Mouse (Mus musculus): ENCODE results near the gene Ripor2.

The Ripor2 gene

DNA sequence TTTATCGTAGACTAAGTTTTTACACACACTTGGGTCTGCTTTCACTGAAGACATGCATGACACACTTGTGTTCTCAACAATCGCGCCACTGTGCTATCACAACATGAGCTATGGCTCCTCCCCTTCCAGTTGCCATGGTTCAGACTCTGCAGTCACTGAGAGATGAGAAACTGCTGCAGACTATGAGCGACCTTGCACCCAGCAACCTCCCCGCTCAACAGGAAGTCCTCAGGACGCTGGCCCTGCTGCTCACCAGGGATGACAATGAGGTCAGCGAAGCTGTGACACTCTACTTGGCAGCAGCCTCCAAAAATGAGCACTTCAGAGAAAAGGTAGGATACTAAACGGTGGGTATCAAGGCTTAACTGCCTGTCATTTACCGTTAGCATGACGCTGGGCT lies 139.5 kb downstream of the Ripor2 start:
- TF ChIP-seq GATA4 (IDR thresholded peaks at IDR 0.05; ENCODE audit: insufficient replicate concordance, low read length) = no peak

GRCm38 (mm10) chr13:24723699-24724394 lies 141.9 kb downstream of the Ripor2 start:
- TF ChIP-seq GATA4 (IDR thresholded peaks at IDR 0.05; ENCODE audit: insufficient replicate concordance, low read length) = no peak

- no peak for TF ChIP-seq GATA4 (IDR thresholded peaks at IDR 0.05; ENCODE audit: insufficient replicate concordance, low read length)
Observed at GRCm38 (mm10) chr13:24724395-24724759, 142.4 kb downstream of the Ripor2 start.

GRCm38 (mm10) chr13:24729128-24729527 lies 147.1 kb downstream of the Ripor2 start:
- no peak for TF ChIP-seq GATA4 (IDR thresholded peaks at IDR 0.05; ENCODE audit: insufficient replicate concordance, low read length)

DNA sequence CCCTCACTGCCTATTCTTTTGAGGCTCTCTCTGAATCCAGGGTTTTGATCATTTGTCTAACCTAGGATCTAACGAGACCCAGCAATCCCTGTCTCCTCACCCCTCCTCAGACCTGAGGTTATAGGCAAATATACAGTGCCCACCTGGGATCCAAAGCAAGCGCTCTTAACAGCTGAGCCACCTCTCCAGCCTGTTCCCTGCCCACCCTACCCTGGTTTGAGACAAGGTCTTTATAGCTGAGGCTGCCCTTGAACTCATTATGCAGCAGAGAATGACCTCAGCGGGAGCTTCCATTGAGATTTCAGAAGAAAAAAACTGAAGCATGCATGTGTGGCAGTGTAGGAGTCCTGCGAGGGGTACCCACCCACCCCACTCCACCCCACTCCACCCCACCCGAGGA lies 152.5 kb downstream of the Ripor2 start:
- no peak for TF ChIP-seq GATA4 (IDR thresholded peaks at IDR 0.05; ENCODE audit: insufficient replicate concordance, low read length)

DNA sequence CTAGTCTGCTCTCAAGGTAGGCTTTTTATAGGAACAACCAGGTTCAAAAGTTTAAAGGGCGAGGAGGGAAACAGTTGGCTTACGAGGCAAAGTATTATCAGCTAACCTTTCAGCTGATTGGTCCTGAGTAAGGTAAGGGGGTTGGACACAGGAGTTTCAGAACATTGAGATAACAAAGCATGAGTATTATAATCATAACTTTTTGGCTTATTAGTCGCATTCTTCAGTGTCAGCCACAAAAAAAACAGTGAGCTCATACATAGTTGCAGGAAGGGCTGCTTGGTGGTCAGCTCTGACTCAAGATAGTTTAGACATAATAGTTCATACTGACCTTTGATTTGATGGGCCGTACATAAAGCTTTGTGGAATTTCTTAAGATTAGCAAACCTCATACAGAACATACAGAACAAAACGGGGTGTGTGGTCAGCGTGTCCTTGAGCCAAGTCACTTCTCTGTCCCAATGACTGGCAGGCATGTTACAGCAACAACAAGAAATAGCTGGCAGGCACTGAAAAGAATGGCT lies 153.7 kb downstream of the Ripor2 start:
- no peak for TF ChIP-seq GATA4 (IDR thresholded peaks at IDR 0.05; ENCODE audit: insufficient replicate concordance, low read length)

GRCm38 (mm10) chr13:24741028-24741427 lies 159.0 kb downstream of the Ripor2 start, which contains the start of gene Armh2:
Gene Armh2 (plus strand): TSS chr13:24741232.
- TF ChIP-seq GATA4 (IDR thresholded peaks at IDR 0.05; ENCODE audit: insufficient replicate concordance, low read length) = no peak

DNA sequence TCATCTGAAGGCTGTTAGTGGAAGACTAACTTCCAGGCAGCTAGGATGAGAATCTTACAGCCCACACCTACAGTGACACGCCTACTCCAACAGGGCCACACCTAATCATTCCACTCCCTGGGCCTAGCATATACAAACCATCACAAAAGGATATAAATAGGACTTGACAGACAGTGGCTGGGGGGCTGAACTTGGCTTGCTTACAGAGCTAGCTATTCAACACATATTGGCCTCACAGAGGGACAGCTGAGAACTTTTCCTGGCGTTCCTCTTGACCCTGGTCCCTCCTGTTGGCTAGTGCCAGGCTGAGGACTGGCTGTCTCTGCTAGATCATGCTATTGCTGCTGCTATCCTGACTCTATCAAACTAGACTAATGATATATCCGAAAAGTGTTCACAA lies 165.8 kb downstream of the Ripor2 start:
- TF ChIP-seq GATA4 (IDR thresholded peaks at IDR 0.05; ENCODE audit: insufficient replicate concordance, low read length) = no peak

DNA sequence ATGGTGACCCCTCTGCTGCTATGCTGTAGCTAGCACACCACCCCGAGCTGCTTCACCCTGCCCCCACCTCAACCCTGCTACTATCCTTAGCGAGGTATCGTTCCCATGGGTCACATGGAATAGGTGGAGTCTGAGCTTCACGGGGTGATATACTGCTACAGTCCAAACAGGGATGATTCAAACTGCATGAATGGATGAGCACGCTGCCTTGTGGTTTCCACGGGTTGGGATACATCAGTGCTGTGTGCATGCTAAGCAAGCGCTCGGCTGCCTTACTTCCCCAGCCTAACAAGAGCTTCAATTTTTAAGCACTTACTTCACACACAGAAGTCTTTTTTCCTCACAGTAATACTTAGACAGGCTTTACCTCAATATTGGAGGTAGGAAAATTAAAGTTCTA lies 168.8 kb downstream of the Ripor2 start:
- no peak for TF ChIP-seq GATA4 (IDR thresholded peaks at IDR 0.05; ENCODE audit: insufficient replicate concordance, low read length)

DNA sequence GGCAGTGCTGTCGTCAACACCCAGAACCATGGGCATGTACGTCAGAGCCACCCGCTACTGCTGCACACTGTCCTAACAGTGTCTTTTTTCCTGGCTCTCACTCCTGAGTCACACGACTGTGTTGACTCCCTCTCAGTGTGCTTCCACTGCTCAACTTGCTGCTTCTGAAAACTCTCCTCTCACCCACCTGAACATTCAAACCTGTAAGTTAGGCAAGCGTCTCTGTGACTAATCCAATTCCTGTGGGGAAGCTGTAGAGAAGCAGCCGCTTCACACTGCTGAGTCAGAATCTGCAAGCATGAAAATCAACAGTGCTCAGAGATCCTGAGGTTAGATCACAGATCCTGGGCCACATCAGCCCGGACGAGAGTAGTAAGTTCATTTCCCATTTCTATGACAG lies 169.4 kb downstream of the Ripor2 start:
- TF ChIP-seq GATA4 (IDR thresholded peaks at IDR 0.05; ENCODE audit: insufficient replicate concordance, low read length) = no peak

DNA sequence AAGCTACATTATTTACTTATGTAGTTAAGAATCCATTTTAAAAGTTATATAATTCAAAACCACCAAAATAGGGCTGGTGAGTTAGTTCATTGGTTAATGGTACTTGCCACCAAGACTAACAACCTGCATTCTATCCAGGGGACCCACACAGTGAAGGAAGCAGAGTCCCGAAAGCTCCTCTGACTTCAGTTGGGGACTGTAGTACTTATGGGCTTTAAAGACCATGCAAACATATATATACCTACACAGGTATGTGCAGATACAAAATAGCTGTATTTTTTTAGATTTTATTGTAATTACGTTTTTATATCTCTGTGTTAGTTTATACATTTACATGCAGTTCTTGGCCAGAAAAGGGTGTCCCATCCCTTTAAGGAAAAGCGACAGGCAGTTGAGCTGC lies 174.8 kb downstream of the Ripor2 start:
- no peak for TF ChIP-seq GATA4 (IDR thresholded peaks at IDR 0.05; ENCODE audit: insufficient replicate concordance, low read length)

DNA sequence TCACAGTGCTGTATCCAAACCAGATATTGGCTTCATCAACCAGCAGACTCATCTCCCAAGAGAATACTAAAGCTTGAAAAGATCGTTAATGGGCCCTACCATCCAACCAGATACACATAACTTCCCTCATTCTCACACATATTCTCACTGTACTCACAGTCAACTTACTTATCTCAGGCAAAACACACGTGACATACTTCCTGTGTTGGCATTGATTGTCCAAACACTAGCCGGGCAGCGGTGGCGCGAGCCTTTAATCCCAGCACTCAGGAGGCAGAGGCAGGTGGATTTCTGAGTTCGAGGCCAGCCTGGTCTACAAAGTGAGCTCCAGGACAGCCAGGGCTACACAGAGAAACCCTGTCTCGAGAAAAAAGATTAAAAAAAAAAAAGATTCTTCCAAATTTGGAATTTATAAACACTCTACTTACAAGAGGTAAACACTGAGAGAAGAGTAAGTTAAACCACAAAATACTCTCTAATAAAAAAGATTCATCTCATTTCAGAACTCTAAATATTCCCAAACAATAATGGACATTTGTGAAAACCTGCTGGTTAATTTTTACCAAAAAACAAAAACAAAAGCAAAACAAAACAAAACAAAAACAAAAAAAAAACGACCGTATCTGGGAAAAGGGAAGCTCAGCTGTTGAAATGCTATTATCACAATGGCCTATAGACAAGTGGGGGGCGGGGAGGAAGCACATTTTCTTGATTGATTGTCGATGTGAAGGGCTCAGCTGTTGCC lies 176.0 kb downstream of the Ripor2 start:
- no peak for TF ChIP-seq GATA4 (IDR thresholded peaks at IDR 0.05; ENCODE audit: insufficient replicate concordance, low read length)

GRCm38 (mm10) chr13:24759451-24759850 lies 177.5 kb downstream of the Ripor2 start:
- no peak for TF ChIP-seq GATA4 (IDR thresholded peaks at IDR 0.05; ENCODE audit: insufficient replicate concordance, low read length)

DNA sequence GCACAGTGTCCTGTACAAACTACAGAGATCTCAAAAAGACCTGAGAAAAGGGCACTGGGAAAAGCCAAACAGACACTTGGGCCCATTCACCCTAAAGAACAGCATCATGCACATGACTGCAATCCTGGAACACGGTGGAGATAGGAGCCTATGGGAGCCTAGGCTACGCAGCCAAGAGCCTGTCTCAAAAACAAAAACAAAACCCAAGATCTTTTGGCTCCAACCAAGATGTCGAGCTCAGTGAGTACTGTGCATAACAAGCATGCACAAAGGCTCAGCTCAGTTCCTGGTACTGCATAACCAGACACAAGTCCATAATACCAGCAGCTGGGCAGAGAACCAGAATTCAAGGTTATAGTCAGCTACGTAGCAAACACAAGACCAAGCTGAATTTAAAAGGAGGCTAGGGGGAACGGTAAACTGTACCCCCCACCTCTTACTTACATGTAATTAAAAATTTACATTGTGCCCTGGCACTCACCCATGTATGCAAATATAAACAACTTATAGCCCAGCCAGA lies 178.4 kb downstream of the Ripor2 start:
- no peak for TF ChIP-seq GATA4 (IDR thresholded peaks at IDR 0.05; ENCODE audit: insufficient replicate concordance, low read length)

- TF ChIP-seq GATA4 (IDR thresholded peaks at IDR 0.05; ENCODE audit: insufficient replicate concordance, low read length) = no peak
Observed at GRCm38 (mm10) chr13:24761083-24761402, 179.1 kb downstream of the Ripor2 start.
